Mouse (Mus musculus): ENCODE measurements around the gene Zfp607a. TPM values are rescaled to one million over a fixed set of nuclear protein-coding genes. Genes with fewer than 3 reads are reported as not detected.

The Zfp607a gene
- total RNA-seq, 1 experiment from 2014 or later: 9.2 TPM

DNA sequence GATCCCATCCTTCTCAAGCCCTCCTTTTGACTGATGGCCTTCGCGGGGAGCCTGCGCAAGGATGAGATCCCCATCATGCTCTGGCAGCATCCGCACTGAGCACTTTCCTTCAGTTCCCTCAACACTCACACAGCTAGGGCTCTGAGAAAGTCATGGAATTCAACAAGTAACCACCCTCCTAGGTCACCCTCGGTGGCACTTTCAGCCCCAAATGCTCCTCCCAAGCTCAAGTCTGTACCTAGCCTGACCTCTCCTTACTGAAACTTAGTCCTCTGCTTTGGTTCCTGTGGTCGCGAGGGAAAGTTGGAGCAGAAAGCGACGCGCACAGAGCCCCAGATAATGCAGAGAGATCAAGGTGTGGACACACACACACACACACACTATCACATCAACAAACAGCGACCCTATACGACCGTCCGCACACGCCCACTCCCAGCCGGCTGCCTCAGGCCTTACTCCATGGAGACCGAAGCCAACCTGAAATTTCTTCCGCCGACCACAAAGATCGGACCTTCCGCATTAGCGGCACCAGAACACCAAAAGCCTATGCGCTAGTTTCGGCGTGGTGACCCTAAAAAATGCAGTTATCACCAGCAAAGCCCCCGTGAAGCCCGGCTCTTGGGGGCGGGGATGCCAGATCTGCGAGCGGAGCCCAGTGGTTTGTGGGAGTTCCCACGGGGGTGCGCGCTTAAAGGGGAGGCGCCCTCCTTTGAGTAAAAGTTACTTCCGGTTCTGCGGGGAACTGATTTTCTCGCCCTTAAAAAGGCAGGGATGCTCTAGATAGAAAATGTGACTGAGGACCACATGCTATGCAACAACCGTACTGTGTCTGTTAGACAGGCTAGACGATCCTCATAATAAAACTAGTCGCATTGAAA is 71.7 kb downstream of the Zfp607a start, which contains the start of gene Zfp974:
Gene Zfp974 (minus strand): TSS at position 643 of the 878 bp plus-strand sequence.
- ATAC-seq (replicated peaks; ENCODE audit: insufficient number of reproducible peaks, low FRiP score, low TSS enrichment, poor library complexity, severe bottlenecking): peak; percentile 66

Other genes with a start within 250 kb of the Zfp607a start
- gene Ttc9b, start 203.6 kb upstream of the Zfp607a start, total RNA-seq (2017): not detected in 3 replicates
- 3.2 to 18.5 TPM (median 4.4 TPM) in 3 replicates for gene Map3k10, start 182.9 kb upstream of the Zfp607a start, total RNA-seq (2017)
- 0.58 to 1.4 TPM in 2 of 3 replicates, not detected in the other for gene Zfp607b, start 168.2 kb upstream of the Zfp607a start, total RNA-seq (2017)
- 5.2 to 9.4 TPM (median 7.4 TPM) in 3 replicates for gene Zfp60, start 126.1 kb upstream of the Zfp607a start, total RNA-seq (2017)
- gene Zfp626, start 50.3 kb upstream of the Zfp607a start, total RNA-seq (2017): 5.9 to 14.7 TPM (median 14.1 TPM) in 3 replicates
- gene Zfp59, start 18.9 kb upstream of the Zfp607a start, total RNA-seq (2017): 2.5 to 8.0 TPM (median 5.8 TPM) in 3 replicates
- 4.3 to 14.5 TPM (median 11.3 TPM) in 3 replicates for gene Zfp974, start 71.9 kb downstream of the Zfp607a start, total RNA-seq (2017)
- gene Zfp780b, start 121.6 kb downstream of the Zfp607a start, total RNA-seq (2017): 11.1 to 21.1 TPM (median 16.7 TPM) in 3 replicates
- 6.2 to 12.1 TPM (median 11.3 TPM) in 3 replicates for gene Zfp850, start 156.6 kb downstream of the Zfp607a start, total RNA-seq (2017)
- 125 to 153 TPM (median 125 TPM) in 3 replicates for gene Psmc4, start 192.6 kb downstream of the Zfp607a start, total RNA-seq (2017)
- not detected in 3 replicates for gene Fcgbp, start 213.7 kb downstream of the Zfp607a start, total RNA-seq (2017)

Measured in monocyte, adult 5-6 weeks (primary cell).